Mouse (Mus musculus): ENCODE results near the gene Taco1. TPM values are rescaled to one million over a fixed set of nuclear protein-coding genes. Genes with fewer than 3 reads are reported as not detected.
"Not testable (repeated sequence)": the region's sequence is repeated elsewhere in the genome, so short reads cannot be mapped to it uniquely, and the experiment has no call there.

Taco1 gene
- polyA plus RNA-seq, 1 experiment, result 9.7 TPM

DNA sequence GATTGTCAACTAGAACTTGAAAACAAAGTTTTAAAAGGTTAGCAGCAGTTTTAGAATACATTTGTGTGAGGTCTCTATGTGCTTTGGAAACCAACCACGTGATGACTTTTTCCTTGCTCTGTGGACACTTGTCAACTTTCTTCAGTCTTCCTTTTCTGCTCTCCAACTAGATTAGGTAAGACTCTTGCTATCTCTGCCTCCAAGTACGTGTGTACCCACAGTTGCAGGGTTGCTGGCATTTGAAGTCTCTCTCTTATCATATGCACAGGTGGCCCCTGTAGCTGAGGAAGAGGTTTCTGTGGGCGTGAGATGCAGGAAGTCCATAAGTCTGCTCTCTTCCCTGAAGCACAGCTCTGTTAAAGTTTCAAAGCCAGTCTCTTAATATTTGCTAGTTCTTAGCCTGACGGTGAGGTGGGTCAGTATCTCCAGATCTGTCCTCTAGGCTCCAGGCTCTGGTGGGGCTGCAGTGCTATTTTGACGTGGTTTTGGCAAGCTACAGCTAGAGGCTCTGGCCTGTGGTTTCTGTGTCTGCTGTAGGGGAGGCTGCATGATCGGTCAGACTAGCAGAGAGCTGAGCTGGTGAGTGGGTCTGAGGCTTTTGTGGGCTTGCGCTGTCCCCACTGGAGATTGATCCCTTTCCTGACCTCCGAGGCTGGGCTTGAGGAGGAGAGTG lies 8.9 kb upstream of the Taco1 start:
- no peak for TF ChIP-seq POLR2A (IDR thresholded peaks at IDR 0.05; ENCODE audit: borderline replicate concordance, extremely low read depth, low read depth, low read length)
- TF ChIP-seq CTCF (IDR thresholded peaks at IDR 0.05; ENCODE audit: insufficient read depth, low read length), result no peak
- H3K4me1 ChIP-seq (ENCODE audit: control insufficient read depth, insufficient read depth, low read length), result no peaks in the 10 kb centered on the region
- no peak for DNase-seq
- no peak overlapping the region for H3K4me3 ChIP-seq (replicated peaks; ENCODE audit: extremely low read depth, low read depth, low read length)
- 79% methylated on average over 8 of the region's 8 CpGs for WGBS

- no peak for DNase-seq
- Histone ChIP-seq H3K4me1 (ENCODE audit: control insufficient read depth, insufficient read depth, low read length) (no peaks in the 10 kb centered on the region), H3K4me3 (replicated peaks; ENCODE audit: extremely low read depth, low read depth, low read length) (no peak overlapping the region)
- WGBS, result 64% methylated on average over 8 of the region's 8 CpGs
- TF ChIP-seq CTCF (IDR thresholded peaks at IDR 0.05; ENCODE audit: insufficient read depth, low read length), result no peak
- TF ChIP-seq POLR2A (IDR thresholded peaks at IDR 0.05; ENCODE audit: borderline replicate concordance, extremely low read depth, low read depth, low read length), result no peak
Observed at GRCm38 (mm10) chr11:106058020-106058419, 7.8 kb upstream of the Taco1 start.

DNA sequence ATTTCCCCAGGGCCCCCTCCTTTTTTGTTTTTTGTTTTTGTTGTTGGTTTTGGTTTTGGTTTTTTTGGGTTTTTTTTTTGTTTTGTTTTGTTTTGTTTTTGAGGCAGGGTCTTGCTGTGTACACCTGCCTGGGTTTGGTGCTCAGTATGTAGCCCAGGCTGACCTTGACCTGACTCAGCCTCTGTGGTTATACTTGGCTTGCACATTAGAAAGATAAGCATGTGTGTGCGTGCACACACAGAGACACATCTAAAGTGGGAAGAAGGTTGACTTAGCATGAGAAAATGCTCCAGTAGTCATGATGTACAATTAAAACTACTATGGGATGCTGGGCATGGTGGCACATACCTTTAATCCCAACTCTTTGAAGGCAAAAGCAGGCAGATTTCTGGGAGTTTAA lies 5.3 kb upstream of the Taco1 start:
- no peak for DNase-seq
- TF ChIP-seq POLR2A (IDR thresholded peaks at IDR 0.05; ENCODE audit: borderline replicate concordance, extremely low read depth, low read depth, low read length) (no peak), CTCF (IDR thresholded peaks at IDR 0.05; ENCODE audit: insufficient read depth, low read length) (no peak)
- WGBS, result 76% methylated on average over 1 of the region's 1 CpGs
- Histone ChIP-seq H3K4me1 (ENCODE audit: control insufficient read depth, insufficient read depth, low read length) (no peaks in the 10 kb centered on the region), H3K4me3 (replicated peaks; ENCODE audit: extremely low read depth, low read depth, low read length) (no peak overlapping the region)

DNA sequence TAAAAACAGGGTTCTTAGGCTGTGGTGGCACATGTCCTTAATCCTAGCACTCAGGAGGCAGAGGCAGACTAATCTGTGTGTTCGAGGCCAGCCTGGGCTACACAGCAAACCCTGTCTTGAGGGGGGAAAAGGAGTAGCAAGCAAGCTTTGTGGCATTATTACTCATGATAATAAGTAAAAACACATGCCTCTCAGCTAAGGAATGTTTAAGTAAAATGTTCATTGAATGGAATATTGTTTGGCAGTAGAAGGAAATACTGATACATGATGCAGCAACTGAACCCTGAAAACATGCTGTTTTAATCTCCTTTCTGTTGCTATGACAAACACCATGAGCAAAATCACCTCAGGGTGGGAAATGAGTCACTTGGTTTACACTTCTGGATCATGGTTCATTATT lies 4.5 kb upstream of the Taco1 start:
- TF ChIP-seq POLR2A (IDR thresholded peaks at IDR 0.05; ENCODE audit: borderline replicate concordance, extremely low read depth, low read depth, low read length) (no peak), CTCF (IDR thresholded peaks at IDR 0.05; ENCODE audit: insufficient read depth, low read length) (no peak)
- H3K4me3 ChIP-seq (replicated peaks; ENCODE audit: extremely low read depth, low read depth, low read length), result no peak overlapping the region
- no peaks in the 10 kb centered on the region for H3K4me1 ChIP-seq (ENCODE audit: control insufficient read depth, insufficient read depth, low read length)
- WGBS, result 85% methylated on average over 1 of the region's 1 CpGs
- DNase-seq, result no peak

- Histone ChIP-seq H3K4me1 (ENCODE audit: control insufficient read depth, insufficient read depth, low read length) (no peaks in the 10 kb centered on the region; the same call in 1 of the 2 replicates), H3K4me3 (replicated peaks; ENCODE audit: extremely low read depth, low read depth, low read length) (no peak overlapping the region)
- 81% methylated on average over 5 of the region's 5 CpGs for WGBS
- no peak for DNase-seq
- no peak for TF ChIP-seq CTCF (IDR thresholded peaks at IDR 0.05; ENCODE audit: insufficient read depth, low read length)
- TF ChIP-seq POLR2A (IDR thresholded peaks at IDR 0.05; ENCODE audit: borderline replicate concordance, extremely low read depth, low read depth, low read length), result no peak
Observed at GRCm38 (mm10) chr11:106063756-106064155, 2.1 kb upstream of the Taco1 start.

DNA sequence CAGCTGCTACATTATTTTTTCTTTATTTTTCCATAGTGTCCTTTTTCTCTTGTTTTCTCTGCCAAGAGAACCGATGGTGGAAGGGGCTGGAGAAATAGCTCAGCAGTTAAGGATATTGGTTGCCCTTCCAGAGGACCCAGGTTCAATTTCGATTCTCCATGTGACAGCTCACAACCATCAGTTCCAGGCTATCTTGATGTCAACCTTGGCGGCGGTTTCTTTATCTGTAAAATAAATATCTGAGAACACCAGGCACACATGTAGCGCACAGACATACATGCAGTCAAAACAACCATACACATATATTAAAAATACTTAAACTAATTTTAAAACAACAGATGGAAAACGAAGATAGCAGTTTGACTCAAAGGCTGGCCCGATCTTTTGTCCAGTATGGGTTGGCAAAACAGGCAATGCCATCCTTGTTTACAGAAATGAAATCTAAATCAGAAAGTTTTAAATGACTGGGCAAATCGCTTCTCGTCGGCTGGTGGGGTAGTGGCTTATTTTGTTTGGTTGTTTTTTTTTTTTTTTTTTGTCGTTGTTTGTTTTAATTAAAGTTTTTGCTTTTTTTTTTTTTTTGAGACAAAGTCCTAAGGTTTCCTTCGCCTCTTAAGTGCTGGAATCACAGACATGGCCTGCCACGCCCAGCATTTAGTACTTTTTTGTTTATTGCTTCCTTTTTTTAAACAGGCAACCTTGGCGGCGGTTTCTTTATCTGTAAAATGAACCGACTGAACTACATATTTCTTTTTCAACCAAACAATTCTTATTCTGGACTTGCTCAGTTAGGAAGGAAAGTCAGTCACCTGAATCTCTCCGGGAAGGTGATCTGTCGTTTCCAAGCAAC lies 563 bp upstream of the Taco1 start:
- 26% methylated on average over 18 of the region's 18 CpGs for WGBS
- Histone ChIP-seq H3K4me3 (replicated peaks; ENCODE audit: extremely low read depth, low read depth, low read length) (peak overlapping the region; percentile 16), H3K4me1 (ENCODE audit: control insufficient read depth, insufficient read depth, low read length) (no peaks in the 10 kb centered on the region; the same call in 1 of the 2 replicates)
- DNase-seq, result no peak
- no peak for TF ChIP-seq POLR2A (IDR thresholded peaks at IDR 0.05; ENCODE audit: borderline replicate concordance, extremely low read depth, low read depth, low read length)
- TF ChIP-seq CTCF (IDR thresholded peaks at IDR 0.05; ENCODE audit: insufficient read depth, low read length), result no peak

DNA sequence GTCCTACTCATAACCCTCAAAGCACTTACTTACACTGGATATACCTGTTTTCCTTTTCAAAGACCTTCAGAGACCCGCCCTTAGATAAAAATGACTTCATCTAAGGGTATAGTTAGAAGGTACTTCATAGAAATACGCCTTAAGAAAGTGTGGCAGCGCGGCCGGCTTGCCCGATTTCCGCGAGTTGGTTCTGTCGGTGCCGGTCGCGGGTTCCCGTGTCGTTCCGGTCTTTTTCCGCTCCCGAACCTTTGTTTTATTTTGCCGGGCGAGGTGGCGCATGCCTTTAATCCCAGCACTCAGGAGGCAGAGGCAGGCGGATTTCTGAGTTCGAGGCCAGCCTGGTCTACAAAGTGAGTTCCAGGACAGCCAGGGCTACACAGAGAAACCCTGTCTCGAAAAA lies 755 bp downstream of the Taco1 start:
- WGBS, result 8% methylated on average over 23 of the region's 23 CpGs
- not testable (repeated sequence) for DNase-seq

DNA sequence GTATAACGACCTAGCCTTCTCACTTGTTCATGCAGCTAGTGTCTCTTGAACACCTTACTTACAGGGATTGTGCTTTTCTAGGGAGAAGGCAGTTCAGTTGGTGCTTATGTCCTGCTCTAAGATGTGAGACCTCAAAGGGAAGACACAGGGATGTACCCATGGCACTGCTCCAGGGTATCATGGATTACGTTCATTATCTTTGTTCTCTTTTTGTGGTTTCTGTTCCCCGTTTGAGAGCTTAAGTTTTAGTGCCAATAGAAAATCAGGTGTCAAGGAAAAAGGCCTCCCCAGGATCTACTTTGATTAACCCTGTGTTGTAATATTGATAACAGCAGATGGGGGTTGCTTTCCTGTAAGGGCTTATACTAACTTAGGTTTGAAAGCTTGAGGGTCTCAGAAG lies 7.9 kb downstream of the Taco1 start:
- TF ChIP-seq CTCF (IDR thresholded peaks at IDR 0.05; ENCODE audit: insufficient read depth, low read length) (no peak), POLR2A (IDR thresholded peaks at IDR 0.05; ENCODE audit: borderline replicate concordance, extremely low read depth, low read depth, low read length) (no peak)
- DNase-seq, result no peak
- WGBS, result 75% methylated on average over 3 of the region's 3 CpGs
- H3K4me3 ChIP-seq (replicated peaks; ENCODE audit: extremely low read depth, low read depth, low read length), result no peak overlapping the region
- H3K4me1 ChIP-seq (ENCODE audit: control insufficient read depth, insufficient read depth, low read length), result no peaks in the 10 kb centered on the region

More for the DNA sequence above, 755 bp downstream of the Taco1 start:
- peak overlapping the region; percentile 72 for H3K4me3 ChIP-seq (replicated peaks; ENCODE audit: extremely low read depth, low read depth, low read length)
- not testable (repeated sequence) for H3K4me1 ChIP-seq (ENCODE audit: control insufficient read depth, insufficient read depth, low read length)

DNA sequence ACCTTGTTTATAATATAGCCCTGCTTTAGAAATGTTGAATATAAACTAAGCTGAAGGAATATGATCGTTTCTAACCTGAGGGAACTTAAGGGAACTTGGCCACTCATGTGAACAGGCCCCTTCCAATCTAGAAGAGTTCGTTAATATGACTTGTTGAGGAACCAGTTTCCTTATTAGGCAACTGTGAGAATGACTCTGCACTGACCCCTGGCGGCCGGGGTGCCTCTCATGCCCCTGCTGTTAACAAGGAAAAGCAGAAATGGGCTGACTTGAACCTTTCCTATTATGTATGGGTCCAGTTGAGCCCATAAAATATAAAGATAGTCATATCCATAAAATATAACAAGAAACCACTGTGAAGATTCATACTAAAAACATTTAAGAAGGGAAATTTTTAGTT lies 10.5 kb downstream of the Taco1 start:
- peak; percentile 87 for TF ChIP-seq CTCF (IDR thresholded peaks at IDR 0.05; ENCODE audit: insufficient read depth, low read length)
- no peak for TF ChIP-seq POLR2A (IDR thresholded peaks at IDR 0.05; ENCODE audit: borderline replicate concordance, extremely low read depth, low read depth, low read length)
- 0% methylated on average over 4 of the region's 4 CpGs for WGBS
- DNase-seq, result peak; percentile 77
- H3K4me3 ChIP-seq (replicated peaks; ENCODE audit: extremely low read depth, low read depth, low read length), result no peak overlapping the region
- no peaks in the 10 kb centered on the region for H3K4me1 ChIP-seq (ENCODE audit: control insufficient read depth, insufficient read depth, low read length)

Data from lung, adult 2 months (tissue).